Mouse (Mus musculus) left cerebral cortex, postnatal 10 days (tissue): Measurements from ENCODE around the gene Hcfc1. TPM values are rescaled to one million over a fixed set of nuclear protein-coding genes. Genes with fewer than 3 reads are reported as not detected.

Experiments
- DNase-seq, 2 experiments: peaks; one replicate each; pipeline ENCODE4 v3.0.0; 2021 to 2022; ENCODE audit warnings: low spot score in 2 of 2, mixed read lengths in 1 of 2; ENCODE audit errors: extremely low spot score in 1 of 2
- intact Hi-C: fragments of 180-260 bp; cut with DNase I; formaldehyde crosslinking; loops from one replicate; pipeline ENCODE4 v1.15.1; 2025
- total RNA-seq, 2 experiments: library from RNA; stranded (reverse); gene quantifications; 2 replicates each; pipeline ENCODE4 v1.2.3; 2021

The Hcfc1 gene
- total RNA-seq, 2 experiments from 2014 or later: 70.1 to 83.6 TPM

DNA sequence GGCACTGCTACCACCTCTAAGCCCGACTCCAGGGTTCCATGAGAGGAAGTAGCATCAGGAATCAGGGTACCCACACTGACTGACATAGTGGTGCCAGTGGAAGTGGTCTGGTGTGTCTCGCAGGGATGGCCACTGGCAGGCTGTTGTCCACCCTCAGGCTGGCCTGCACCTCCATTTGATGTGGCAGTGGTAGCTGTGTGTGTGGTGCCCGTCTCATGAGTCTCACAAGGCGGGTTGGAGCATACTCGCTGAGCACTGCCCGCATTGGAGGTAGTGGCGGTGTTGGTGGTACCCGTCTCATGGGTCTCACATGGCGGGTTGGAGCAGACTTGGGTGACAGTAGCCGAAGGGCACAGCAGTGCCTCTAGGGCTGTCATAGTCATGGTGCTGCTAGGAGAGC is 16.8 kb downstream of the Hcfc1 start:
- intact Hi-C loops: loop anchor here (10.0 kb wide), 1 partner anchor 155 kb away; no protein-coding TSS in a partner anchor
- DNase-seq: no peak

DNA sequence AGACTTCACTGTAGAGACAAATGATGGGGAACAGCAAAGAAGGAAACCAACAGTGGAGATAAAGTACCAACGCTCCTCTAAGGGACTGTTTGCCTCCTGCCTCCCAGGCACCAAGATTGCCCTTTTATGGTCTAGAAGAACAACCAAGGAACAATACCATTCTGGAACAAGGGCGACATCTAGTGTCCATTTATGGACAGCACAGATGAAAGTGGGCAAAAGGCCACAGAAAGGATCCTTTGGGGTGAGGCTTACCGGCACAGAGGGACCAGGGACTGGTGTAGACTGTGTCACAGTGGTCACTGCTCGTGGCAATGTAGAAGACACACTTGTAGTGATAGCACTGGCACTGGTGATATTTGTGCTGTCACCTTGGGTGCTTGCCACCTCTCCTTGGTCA is 17.5 kb downstream of the Hcfc1 start:
- DNase-seq: peak; percentile 39

GRCm38 (mm10) chrX:73946896-73947295 is 19.3 kb downstream of the Hcfc1 start:
- DNase-seq: no peak
- intact Hi-C loops: loop anchor here (10.0 kb wide), 1 partner anchor 152 kb away; no protein-coding TSS in a partner anchor

More for the DNA sequence above, 17.5 kb downstream of the Hcfc1 start:
- intact Hi-C loops: loop anchor here (10.0 kb wide), 1 partner anchor 154 kb away; no protein-coding TSS in a partner anchor

GRCm38 (mm10) chrX:73942294-73942693 is 23.9 kb downstream of the Hcfc1 start:
- intact Hi-C loops: loop anchor here (10.0 kb wide), 1 partner anchor 147 kb away; no protein-coding TSS in a partner anchor
- DNase-seq: no peak

DNA sequence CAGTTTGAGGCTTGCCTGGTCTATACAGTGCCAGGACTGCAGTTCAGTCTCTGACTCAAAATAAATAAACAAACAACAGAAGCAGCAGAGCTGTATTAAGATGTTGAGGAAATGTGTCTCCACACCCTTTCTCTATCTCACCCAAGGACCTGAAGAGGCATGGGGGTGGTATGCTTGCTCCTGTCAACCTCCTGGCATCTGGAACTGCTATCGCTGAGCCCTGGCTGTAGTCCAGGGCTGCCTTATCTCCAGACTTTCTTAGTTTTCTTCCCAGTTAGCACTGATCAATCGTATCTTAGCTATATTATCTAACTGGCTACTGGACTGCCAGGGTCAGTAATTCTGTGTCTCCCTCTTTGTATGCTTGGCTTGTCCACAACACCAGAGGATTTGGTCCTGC is 24.3 kb downstream of the Hcfc1 start:
- no peak for DNase-seq
- intact Hi-C loops: loop anchor here (10.0 kb wide), 1 partner anchor 147 kb away; no protein-coding TSS in a partner anchor

- intact Hi-C loops: no loop called here
Observed at GRCm38 (mm10) chrX:73931871-73932270, 34.3 kb downstream of the Hcfc1 start.

DNA sequence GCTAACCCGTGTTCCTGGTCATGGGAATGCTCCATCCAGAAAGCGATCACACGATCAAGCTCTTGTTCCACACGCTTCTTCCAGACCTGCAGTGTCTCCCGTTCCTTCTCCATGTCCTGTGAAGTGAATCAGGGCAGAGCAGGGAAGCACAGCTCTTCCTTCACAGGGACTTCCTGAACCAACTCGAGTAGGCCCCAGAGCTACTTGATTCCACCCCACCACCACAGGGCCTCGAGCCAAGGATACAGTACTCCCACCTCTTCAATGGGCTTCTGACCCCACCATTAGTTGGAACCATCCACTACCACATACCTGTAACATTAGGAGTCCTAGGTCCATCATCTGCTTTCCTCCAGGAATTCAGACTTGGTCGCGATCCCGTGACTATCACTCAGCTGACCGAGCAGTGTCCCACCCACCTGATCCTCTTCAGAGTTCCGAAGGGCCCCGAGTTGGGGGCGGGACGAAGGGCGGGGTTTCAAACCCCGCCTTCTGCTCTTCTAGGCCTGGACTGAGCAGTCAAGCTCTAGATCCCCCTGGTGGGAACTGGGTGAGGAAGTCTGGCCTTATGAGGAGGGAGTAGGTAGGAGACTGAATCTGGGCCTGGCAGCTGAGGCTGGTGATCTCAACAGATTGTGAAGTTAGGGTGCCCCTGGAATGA is 35.6 kb downstream of the Hcfc1 start, which contains the start of gene Renbp:
Renbp (minus strand) TSS at position 449 of the 661 bp plus-strand sequence.
- intact Hi-C loops: no loop called here
- peak in 1 of 2 experiments; percentile 81 for DNase-seq

More at GRCm38 (mm10) chrX:73931871-73932270, 34.3 kb downstream of the Hcfc1 start:
- DNase-seq: no peak

DNA sequence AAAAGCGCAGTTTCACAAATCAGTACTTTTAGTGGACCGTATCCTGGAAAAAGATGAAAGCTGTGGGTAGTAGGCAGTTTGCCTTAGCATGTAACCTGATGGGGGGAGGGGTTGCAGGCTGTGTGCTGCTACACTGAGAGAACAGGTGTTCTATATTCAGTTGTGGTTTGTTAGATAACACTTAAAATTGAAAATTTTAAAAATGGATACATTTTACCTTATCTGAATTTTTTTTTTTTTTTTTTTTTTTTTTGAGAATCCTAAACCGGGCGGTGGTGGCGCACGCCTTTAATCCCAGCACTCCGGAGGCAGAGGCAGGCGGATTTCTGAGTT is 43.6 kb downstream of the Hcfc1 start:
- intact Hi-C loops: no loop called here

GRCm38 (mm10) chrX:73921823-73922549 is 44.2 kb downstream of the Hcfc1 start, which contains the start of the genes Arhgap4 and Naa10:
Arhgap4 (minus strand) TSS chrX:73921870.
Naa10 (minus strand) TSS chrX:73921944.
- peak; percentile 84 to 94 for DNase-seq
- intact Hi-C loops: no loop called here

More for the DNA sequence above, 43.6 kb downstream of the Hcfc1 start:
- no peak for DNase-seq

- DNase-seq: no peak
- intact Hi-C loops: no loop called here
Observed at GRCm38 (mm10) chrX:73921285-73921822, 44.8 kb downstream of the Hcfc1 start.

- intact Hi-C loops: no loop called here
- no peak for DNase-seq
Observed at GRCm38 (mm10) chrX:73918631-73919030, 47.5 kb downstream of the Hcfc1 start.

GRCm38 (mm10) chrX:73916945-73917344 is 49.2 kb downstream of the Hcfc1 start:
- DNase-seq: no peak
- intact Hi-C loops: no loop called here

- intact Hi-C loops: no loop called here
- DNase-seq: peak; percentile 86 to 93
Observed at GRCm38 (mm10) chrX:73914827-73915703, 51.1 kb downstream of the Hcfc1 start.

- intact Hi-C loops: no loop called here
- no peak for DNase-seq
Observed at GRCm38 (mm10) chrX:73911588-73911987, 54.6 kb downstream of the Hcfc1 start.

- peak in 1 of 2 experiments; percentile 39 for DNase-seq
- intact Hi-C loops: no loop called here
Observed at GRCm38 (mm10) chrX:73911156-73911555, 55.0 kb downstream of the Hcfc1 start.

GRCm38 (mm10) chrX:73910451-73910850 is 55.7 kb downstream of the Hcfc1 start:
- DNase-seq: no peak
- intact Hi-C loops: no loop called here

- DNase-seq: no peak
- intact Hi-C loops: no loop called here
Observed at GRCm38 (mm10) chrX:73910049-73910448, 56.1 kb downstream of the Hcfc1 start.

GRCm38 (mm10) chrX:73897959-73898358 is 68.2 kb downstream of the Hcfc1 start:
- no peak for DNase-seq
- intact Hi-C loops: no loop called here

- no peak for DNase-seq
- intact Hi-C loops: no loop called here
Observed at GRCm38 (mm10) chrX:73895719-73896118, 70.4 kb downstream of the Hcfc1 start, which contains the start of gene L1cam. L1cam (minus strand) TSS chrX:73896105.
